Mouse (Mus musculus) small intestine, adult 2 months (tissue): ENCODE measurements around the gene Fignl2.

Source experiments
- CTCF ChIP-seq: fragments of 200-500 bp; IDR thresholded peaks from 2 replicates; pipeline ENCODE4 v1.5.1; 2012; ENCODE audit warnings: low read depth, mild to moderate bottlenecking, control low read depth, inconsistent platforms, low read length, moderate library complexity, mixed read lengths; ENCODE audit not compliant: insufficient replicate concordance, insufficient read length; ENCODE audit errors: extremely low read depth
- POLR2A ChIP-seq: fragments of 200-500 bp; IDR thresholded peaks from 2 replicates; pipeline ENCODE4 v1.6.1; 2012; ENCODE audit warnings: low read depth, mild to moderate bottlenecking, control low read depth, inconsistent platforms, low read length, moderate library complexity

- TF ChIP-seq CTCF (no peak), POLR2A (no peak)
These were observed 19.8 kb upstream of the Fignl2 start for GRCm38 (mm10) chr15:101097985-101098651.
